Mouse (Mus musculus): ENCODE data around the gene Slc25a41. TPM values are rescaled to one million over a fixed set of nuclear protein-coding genes. Genes with fewer than 3 reads are reported as not detected.

Gene Slc25a41
- polyA plus RNA-seq (2012; rRNA removed): 0.13 TPM in 1 of 2 replicates, not detected in the other

DNA sequence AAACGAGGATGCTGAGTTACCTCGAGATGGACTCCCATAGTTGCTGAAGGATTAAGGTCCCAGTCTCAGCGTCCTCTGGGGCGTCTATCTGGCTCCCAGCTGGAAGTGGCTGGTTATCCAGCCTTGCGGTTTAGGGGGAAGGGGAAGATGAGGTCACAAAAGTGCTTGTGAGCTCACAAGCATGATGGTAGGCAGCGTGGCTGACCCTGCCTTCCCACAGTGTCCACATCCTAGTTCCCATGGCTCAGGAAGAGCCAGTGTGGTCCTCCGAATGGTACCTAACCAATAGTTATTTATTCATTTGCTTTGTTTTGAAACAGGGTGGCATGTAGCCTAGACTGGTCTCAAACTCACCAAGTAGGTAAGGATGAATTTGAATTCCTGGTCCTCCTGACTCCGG is at the start of gene Slc25a41:
Slc25a41 (minus strand) TSS at position 101 of the 400 bp plus-strand sequence.
- 81% methylated on average over 8 of the region's 8 CpGs for WGBS
- Histone ChIP-seq H3K27ac (ENCODE audit: insufficient read depth, low read depth, low read length) (no peak within 1 kb of the TSS), H3K4me1 (ENCODE audit: control insufficient read depth, insufficient read depth, low read length) (no peaks in the 10 kb centered on the region), H3K4me3 (ENCODE audit: insufficient read depth, low read depth, low read length) (no peak within 1 kb of the TSS), H3K36me3 (ENCODE audit: control insufficient read depth, insufficient read depth, low read length) (no peaks in the 10 kb centered on the region), H3K27me3 (replicated peaks; ENCODE audit: control insufficient read depth, insufficient read depth, low read length) (no peaks in the 10 kb centered on the region; the same call in 1 of the 2 replicates)
- no peak for DNase-seq
- no peak for TF ChIP-seq CTCF (conservative IDR thresholded peaks at IDR 0.05; ENCODE audit: insufficient read depth, insufficient read length, low read depth, low read length)
- TF ChIP-seq POLR2A (IDR thresholded peaks at IDR 0.05; ENCODE audit: low read depth, low read length): no peak

DNA sequence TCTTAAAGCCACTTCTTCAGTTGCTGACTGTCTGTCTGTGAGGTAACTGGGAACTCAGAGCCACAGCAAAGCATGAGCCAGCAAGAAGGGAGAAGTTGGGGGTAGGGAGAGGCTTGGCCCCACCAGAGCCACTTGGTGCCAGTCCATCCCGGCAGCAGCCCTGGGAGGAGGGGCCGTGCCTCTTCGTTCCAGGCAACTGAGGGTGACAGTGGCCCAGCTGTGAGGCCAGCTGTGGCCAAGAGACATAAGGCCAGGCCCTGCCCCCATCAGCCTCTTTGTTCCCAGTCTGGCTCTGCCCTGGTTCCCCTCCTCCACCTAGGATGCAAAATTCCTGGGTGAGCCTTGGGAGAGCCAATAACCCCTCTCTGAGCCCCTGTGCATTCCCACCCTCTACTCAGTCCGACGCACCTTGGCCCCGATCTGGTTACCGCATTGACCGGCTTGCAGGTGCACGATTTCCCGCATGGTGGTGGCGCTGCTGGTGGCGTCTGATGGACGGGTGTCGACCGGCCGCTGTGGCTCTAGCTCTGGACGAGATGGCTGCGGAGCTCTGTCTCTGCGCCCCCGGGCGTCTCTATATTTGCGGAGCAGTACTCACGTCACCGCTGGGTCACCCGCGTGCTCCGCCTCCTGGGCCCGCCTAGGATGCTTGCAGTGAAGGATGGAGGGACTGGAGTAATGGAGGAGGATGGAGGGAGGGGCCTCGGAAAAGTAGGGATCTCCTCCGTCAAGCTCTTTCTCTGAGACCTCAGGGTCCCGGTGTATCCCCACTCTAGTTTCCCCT is 45.8 kb upstream of the Slc25a41 start, which contains the start of gene Tubb4a:
Tubb4a (minus strand) TSS at position 734 of the 784 bp plus-strand sequence.
- Histone ChIP-seq H3K4me3 (ENCODE audit: insufficient read depth, low read depth, low read length) (peak within 1 kb of the TSS; percentile 20; the same call in 1 of the 2 replicates), H3K27me3 (replicated peaks; ENCODE audit: control insufficient read depth, insufficient read depth, low read length) (no peaks in the 10 kb centered on the region), H3K4me1 (ENCODE audit: control insufficient read depth, insufficient read depth, low read length) (no peaks in the 10 kb centered on the region), H3K36me3 (ENCODE audit: control insufficient read depth, insufficient read depth, low read length) (no peaks in the 10 kb centered on the region), H3K27ac (ENCODE audit: insufficient read depth, low read depth, low read length) (no peak within 1 kb of the TSS)
- WGBS: 3% methylated on average over 31 of the region's 31 CpGs
- no peak for DNase-seq
- TF ChIP-seq CTCF (conservative IDR thresholded peaks at IDR 0.05; ENCODE audit: insufficient read depth, insufficient read length, low read depth, low read length) (no peak), POLR2A (IDR thresholded peaks at IDR 0.05; ENCODE audit: low read depth, low read length) (no peak)

DNA sequence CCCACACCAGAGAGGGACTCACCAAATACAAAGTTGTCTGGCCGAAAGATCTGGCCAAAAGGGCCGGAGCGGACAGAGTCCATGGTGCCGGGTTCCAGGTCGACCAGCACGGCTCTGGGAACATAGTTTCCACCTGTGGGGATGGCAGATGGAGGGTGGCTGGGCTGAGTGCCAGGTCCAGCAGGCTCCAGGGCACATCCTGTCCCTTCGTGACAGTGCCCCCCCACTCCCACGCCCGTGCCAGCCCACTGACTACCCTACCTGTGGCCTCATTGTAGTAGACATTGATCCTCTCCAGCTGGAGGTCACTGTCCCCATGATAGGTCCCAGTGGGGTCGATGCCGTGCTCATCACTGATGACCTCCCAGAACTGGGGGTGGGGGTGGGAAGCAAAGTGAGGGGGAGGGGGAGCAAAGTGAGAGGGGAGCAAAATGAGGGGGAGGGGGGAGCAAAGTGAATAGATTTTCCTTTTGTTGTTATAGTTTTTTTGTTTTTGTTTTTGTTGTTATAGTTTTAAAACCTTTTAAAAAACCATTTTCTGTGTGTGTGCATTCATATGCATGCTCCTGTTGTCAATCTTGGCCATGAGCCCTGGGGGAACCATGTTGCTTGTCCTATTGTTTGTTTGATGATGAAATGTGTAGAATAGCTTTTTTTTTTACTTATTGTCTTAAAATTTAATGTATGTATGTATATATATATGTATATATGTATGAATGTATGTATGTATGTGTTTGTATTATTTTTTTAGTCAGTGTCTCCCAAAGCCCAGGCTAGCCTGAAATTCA is 44.7 kb upstream of the Slc25a41 start:
- Histone ChIP-seq H3K36me3 (ENCODE audit: control insufficient read depth, insufficient read depth, low read length) (no peaks in the 10 kb centered on the region), H3K27ac (ENCODE audit: insufficient read depth, low read depth, low read length) (no peak overlapping the region), H3K4me3 (ENCODE audit: insufficient read depth, low read depth, low read length) (no peak overlapping the region), H3K4me1 (ENCODE audit: control insufficient read depth, insufficient read depth, low read length) (no peaks in the 10 kb centered on the region), H3K27me3 (replicated peaks; ENCODE audit: control insufficient read depth, insufficient read depth, low read length) (no peaks in the 10 kb centered on the region)
- no peak for DNase-seq
- TF ChIP-seq POLR2A (IDR thresholded peaks at IDR 0.05; ENCODE audit: low read depth, low read length) (no peak), CTCF (conservative IDR thresholded peaks at IDR 0.05; ENCODE audit: insufficient read depth, insufficient read length, low read depth, low read length) (no peak)
- WGBS: 75% methylated on average over 11 of the region's 11 CpGs

DNA sequence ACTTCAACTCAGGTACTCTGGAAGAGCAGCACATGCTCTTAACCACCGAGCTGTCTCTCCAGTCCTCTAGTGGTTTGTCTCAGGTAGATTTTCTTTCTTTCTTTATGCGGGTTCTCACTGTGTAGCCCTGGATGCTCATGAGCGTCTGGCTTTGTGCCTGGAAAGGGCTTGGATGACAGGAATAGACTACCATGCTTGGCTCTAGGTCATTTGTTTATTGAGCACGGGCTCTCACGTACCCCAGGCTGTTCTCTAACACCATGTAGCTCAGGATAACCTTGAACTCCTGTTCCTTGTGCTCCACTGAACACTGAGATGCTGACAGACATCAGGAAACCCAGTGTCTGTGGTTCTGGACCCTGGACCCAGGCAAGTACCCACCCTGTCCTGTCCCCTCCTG is 41.0 kb upstream of the Slc25a41 start:
- TF ChIP-seq POLR2A (IDR thresholded peaks at IDR 0.05; ENCODE audit: low read depth, low read length) (no peak), CTCF (conservative IDR thresholded peaks at IDR 0.05; ENCODE audit: insufficient read depth, insufficient read length, low read depth, low read length) (no peak)
- no peak overlapping the region for H3K27ac ChIP-seq (ENCODE audit: insufficient read depth, low read depth, low read length)
- no peaks in the 10 kb centered on the region for H3K4me1 ChIP-seq (ENCODE audit: control insufficient read depth, insufficient read depth, low read length)
- no peaks in the 10 kb centered on the region for H3K36me3 ChIP-seq (ENCODE audit: control insufficient read depth, insufficient read depth, low read length)
- DNase-seq: no peak
- H3K27me3 ChIP-seq (replicated peaks; ENCODE audit: control insufficient read depth, insufficient read depth, low read length): no peaks in the 10 kb centered on the region
- WGBS: 85% methylated on average over 5 of the region's 5 CpGs
- H3K4me3 ChIP-seq (ENCODE audit: insufficient read depth, low read depth, low read length): no peak overlapping the region

DNA sequence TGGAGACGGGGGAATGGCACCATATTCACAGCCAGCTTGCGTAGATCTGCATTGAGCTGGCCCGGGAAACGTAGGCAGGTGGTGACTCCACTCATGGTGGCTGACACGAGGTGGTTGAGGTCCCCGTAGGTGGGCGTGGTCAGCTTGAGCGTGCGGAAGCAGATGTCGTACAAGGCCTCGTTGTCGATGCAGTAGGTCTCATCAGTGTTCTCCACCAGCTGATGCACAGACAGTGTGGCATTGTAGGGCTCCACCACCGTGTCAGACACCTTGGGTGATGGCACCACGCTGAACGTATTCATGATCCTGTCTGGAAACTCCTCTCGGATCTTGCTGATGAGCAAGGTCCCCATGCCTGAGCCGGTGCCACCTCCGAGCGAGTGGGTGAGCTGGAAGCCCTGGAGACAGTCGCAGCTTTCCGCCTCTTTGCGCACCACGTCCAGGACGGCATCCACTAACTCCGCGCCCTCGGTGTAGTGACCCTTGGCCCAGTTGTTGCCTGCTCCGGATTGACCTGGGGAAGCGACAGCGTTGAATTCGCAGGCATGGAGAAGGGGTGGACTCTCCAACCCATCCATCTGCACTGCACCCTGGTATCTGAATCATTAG is 39.9 kb upstream of the Slc25a41 start:
- TF ChIP-seq CTCF (conservative IDR thresholded peaks at IDR 0.05; ENCODE audit: insufficient read depth, insufficient read length, low read depth, low read length) (no peak), POLR2A (IDR thresholded peaks at IDR 0.05; ENCODE audit: low read depth, low read length) (no peak)
- WGBS: 95% methylated on average over 31 of the region's 31 CpGs

DNA sequence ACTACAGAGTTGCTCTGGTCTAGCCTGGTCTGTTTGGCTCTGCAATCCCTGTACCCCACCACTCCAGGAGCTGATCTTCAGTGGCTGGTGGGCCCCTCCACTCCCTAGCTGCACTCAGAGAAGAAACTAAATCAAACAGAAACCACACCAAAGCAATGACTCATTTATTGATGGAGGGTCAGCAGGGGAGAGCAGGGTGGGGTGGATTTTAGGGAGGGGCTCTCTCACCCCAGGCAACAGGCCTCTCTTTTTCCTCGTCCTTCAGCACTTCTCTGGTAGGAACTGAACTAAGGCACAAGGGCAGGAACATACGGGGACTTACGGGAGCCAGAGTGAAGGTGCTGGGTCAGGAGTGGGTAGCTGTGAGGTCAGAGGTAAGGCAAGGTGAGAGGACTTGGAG is 38.5 kb upstream of the Slc25a41 start:
- WGBS: 68% methylated on average over 3 of the region's 3 CpGs

More for the DNA sequence above, 39.9 kb upstream of the Slc25a41 start:
- Histone ChIP-seq H3K27me3 (replicated peaks; ENCODE audit: control insufficient read depth, insufficient read depth, low read length) (no peaks in the 10 kb centered on the region), H3K36me3 (ENCODE audit: control insufficient read depth, insufficient read depth, low read length) (no peaks in the 10 kb centered on the region), H3K4me3 (ENCODE audit: insufficient read depth, low read depth, low read length) (no peak overlapping the region), H3K27ac (ENCODE audit: insufficient read depth, low read depth, low read length) (no peak overlapping the region), H3K4me1 (ENCODE audit: control insufficient read depth, insufficient read depth, low read length) (no peaks in the 10 kb centered on the region)
- DNase-seq: no peak

More for the DNA sequence above, 38.5 kb upstream of the Slc25a41 start:
- H3K27me3 ChIP-seq (replicated peaks; ENCODE audit: control insufficient read depth, insufficient read depth, low read length): no peaks in the 10 kb centered on the region
- DNase-seq: no peak
- H3K36me3 ChIP-seq (ENCODE audit: control insufficient read depth, insufficient read depth, low read length): no peaks in the 10 kb centered on the region
- no peak overlapping the region for H3K27ac ChIP-seq (ENCODE audit: insufficient read depth, low read depth, low read length)
- no peak overlapping the region for H3K4me3 ChIP-seq (ENCODE audit: insufficient read depth, low read depth, low read length)
- no peak for TF ChIP-seq CTCF (conservative IDR thresholded peaks at IDR 0.05; ENCODE audit: insufficient read depth, insufficient read length, low read depth, low read length)
- TF ChIP-seq POLR2A (IDR thresholded peaks at IDR 0.05; ENCODE audit: low read depth, low read length): no peak
- no peaks in the 10 kb centered on the region for H3K4me1 ChIP-seq (ENCODE audit: control insufficient read depth, insufficient read depth, low read length)

Data from kidney, adult 2 months (tissue).